Mouse (Mus musculus) limb, embryonic 13.5 days (tissue): ENCODE measurements around the gene Olfr424. TPM values are rescaled to one million over a fixed set of nuclear protein-coding genes. Genes with fewer than 3 reads are reported as not detected.

ENCODE experiments used
- ATAC-seq: fragments of 200-750 bp; cut with Nextera tagmentation; 2 replicates; pipeline ENCODE4 v1.8.0; 2017; ENCODE audit warnings: low read depth, moderate number of reproducible peaks, moderate TSS enrichment; ENCODE audit not compliant: low FRiP score
- H3K27ac ChIP-seq: fragments of 300-500 bp; sonication (generic); 2 replicates; pipeline ENCODE4 v1.5.1; 2015; ENCODE audit warnings: inconsistent platforms, mild to moderate bottlenecking, moderate library complexity
- H3K27me3 ChIP-seq: fragments of 300-500 bp; sonication (generic); 2 replicates; pipeline ENCODE4 v1.6.1; 2015; ENCODE audit warnings: mild to moderate bottlenecking, inconsistent platforms
- H3K36me3 ChIP-seq: fragments of 300-500 bp; sonication (generic); 2 replicates; pipeline ENCODE4 v1.6.1; 2015; ENCODE audit warnings: inconsistent platforms, mild to moderate bottlenecking, moderate library complexity
- H3K4me1 ChIP-seq: fragments of 300-500 bp; sonication (generic); 2 replicates; pipeline ENCODE4 v1.6.1; 2015; ENCODE audit warnings: inconsistent platforms
- H3K4me2 ChIP-seq: fragments of 300-500 bp; sonication (generic); replicated peaks from 2 replicates; pipeline ENCODE4 v1.6.1; 2015; ENCODE audit warnings: inconsistent platforms, mild to moderate bottlenecking, moderate library complexity
- H3K4me3 ChIP-seq: fragments of 300-500 bp; sonication (generic); 2 replicates; pipeline ENCODE4 v1.5.1; 2015; ENCODE audit warnings: moderate library complexity, mild to moderate bottlenecking, inconsistent platforms
- H3K9ac ChIP-seq: fragments of 300-500 bp; sonication (generic); 2 replicates; pipeline ENCODE4 v1.6.1; 2015; ENCODE audit warnings: mild to moderate bottlenecking, inconsistent platforms
- H3K9me3 ChIP-seq: fragments of 300-500 bp; sonication (generic); 2 replicates; pipeline ENCODE4 v1.6.1; 2016; ENCODE audit warnings: inconsistent platforms
- WGBS: fragments of 180-500 bp; shearing (Covaris S2); methylation state at CpG from one replicate; pipeline ENCODE4 v1.1.7; 2015; 5-methylcytosine and 5-hydroxymethylcytosine counted together
- polyA plus RNA-seq: library from polyadenylated mRNA; unstranded; fragments of >200 nt; fragmentation: Nextera tagmentation; extraction: Ambion mirVana; gene quantifications from 2 replicates; pipeline ENCODE4 v1.2.1, GENCODE M21; 2015

Olfr424 gene
- polyA plus RNA-seq, 1 experiment from 2014 or later, result not detected

DNA sequence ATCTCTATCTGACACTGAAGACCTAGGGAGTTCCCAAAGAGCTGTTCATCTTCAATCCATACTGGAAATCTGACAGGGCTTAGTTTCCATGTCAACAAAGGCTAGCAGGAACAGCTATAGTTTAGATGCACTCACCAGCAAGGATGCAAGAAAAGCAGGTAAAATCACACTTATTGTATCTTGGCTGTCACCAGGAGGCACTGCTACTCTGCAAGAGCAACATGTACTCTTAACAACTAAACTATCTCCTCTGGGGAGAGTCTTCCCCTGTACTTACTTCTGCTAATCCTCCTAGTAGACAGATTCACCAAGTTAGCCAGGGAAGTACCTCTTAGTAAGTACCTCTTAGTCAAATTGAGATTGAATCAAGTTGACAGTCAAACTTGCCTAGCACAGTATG, 37.7 kb downstream of the Olfr424 start:
- H3K27ac ChIP-seq, result no peak overlapping the region
- H3K4me2 ChIP-seq, result no peak overlapping the region
- H3K4me3 ChIP-seq, result no peak overlapping the region
- ATAC-seq, result no peak
- no peaks in the 10 kb centered on the region for H3K9me3 ChIP-seq
- no peaks in the 10 kb centered on the region for H3K4me1 ChIP-seq
- no peaks in the 10 kb centered on the region for H3K36me3 ChIP-seq
- H3K9ac ChIP-seq, result no peak overlapping the region
- H3K27me3 ChIP-seq, result no peaks in the 10 kb centered on the region

DNA sequence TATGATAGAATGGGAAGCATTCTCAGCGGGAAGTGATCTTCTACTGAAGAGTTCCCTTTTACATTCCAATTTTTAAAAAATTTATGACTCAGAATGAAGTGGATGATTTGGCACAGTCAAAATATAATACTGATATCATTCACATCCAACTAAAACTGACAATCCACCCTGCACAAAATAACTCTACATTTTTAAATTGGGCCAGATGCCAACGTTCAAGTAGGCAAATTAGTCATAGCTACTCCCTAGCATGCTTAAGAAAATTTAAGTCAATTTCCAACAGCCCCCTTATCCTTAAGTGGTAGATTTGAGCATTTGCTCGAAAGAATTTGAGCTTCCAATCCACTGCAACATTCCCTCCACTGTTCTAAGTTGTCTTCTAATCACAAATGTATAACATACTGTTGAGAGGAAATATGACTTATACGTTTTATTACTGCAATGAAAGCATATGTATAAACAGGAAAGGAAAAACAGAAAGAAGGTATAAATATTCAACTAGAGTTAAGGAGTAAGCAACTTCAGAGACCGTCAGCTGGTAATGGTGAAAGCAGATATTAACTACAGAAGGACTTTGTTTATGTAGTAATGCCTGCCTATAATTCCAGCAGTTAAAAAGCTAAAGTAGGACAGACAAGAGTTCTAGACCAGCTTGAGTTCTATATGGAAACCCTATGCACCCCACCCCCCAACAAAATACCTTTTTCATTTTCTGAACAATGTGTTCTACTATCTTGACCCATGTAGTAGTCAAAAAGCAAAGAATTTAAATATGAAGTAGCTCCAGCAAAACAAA, 39.6 kb downstream of the Olfr424 start:
- Histone ChIP-seq H3K4me3 (no peak overlapping the region), H3K27me3 (no peaks in the 10 kb centered on the region), H3K36me3 (no peaks in the 10 kb centered on the region), H3K4me2 (no peak overlapping the region), H3K4me1 (no peaks in the 10 kb centered on the region), H3K27ac (no peak overlapping the region), H3K9me3 (no peaks in the 10 kb centered on the region), H3K9ac (no peak overlapping the region)
- 78% methylated on average over 5 of the region's 5 CpGs for WGBS
- ATAC-seq, result no peak

DNA sequence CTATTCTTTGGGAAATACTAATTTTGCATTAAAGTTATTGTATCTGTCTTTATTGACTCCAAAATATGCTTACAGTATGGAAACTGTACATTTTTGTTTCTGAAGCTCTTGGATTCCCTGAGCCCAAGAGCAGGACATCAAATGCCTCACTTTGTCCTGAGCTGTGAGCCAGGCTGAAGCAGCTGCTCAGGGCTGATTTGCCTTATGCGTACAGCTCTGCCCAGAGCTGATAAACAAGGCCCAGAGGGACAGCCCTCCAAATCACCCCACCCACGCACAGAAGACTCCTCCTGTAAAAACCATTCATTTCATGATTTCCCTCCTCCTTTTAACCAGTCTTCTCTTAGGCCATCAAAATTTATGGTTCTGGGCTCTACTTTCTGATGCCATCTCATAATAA, 40.2 kb downstream of the Olfr424 start:
- no peak; the same call in 1 of the 2 replicates for ATAC-seq
- no peak overlapping the region for H3K4me3 ChIP-seq
- H3K9ac ChIP-seq, result no peak overlapping the region
- no peak overlapping the region for H3K4me2 ChIP-seq
- no peaks in the 10 kb centered on the region for H3K9me3 ChIP-seq
- H3K27ac ChIP-seq, result no peak overlapping the region
- no peaks in the 10 kb centered on the region for H3K4me1 ChIP-seq
- WGBS, result 52% methylated on average over 2 of the region's 2 CpGs
- no peaks in the 10 kb centered on the region for H3K36me3 ChIP-seq
- no peaks in the 10 kb centered on the region for H3K27me3 ChIP-seq

DNA sequence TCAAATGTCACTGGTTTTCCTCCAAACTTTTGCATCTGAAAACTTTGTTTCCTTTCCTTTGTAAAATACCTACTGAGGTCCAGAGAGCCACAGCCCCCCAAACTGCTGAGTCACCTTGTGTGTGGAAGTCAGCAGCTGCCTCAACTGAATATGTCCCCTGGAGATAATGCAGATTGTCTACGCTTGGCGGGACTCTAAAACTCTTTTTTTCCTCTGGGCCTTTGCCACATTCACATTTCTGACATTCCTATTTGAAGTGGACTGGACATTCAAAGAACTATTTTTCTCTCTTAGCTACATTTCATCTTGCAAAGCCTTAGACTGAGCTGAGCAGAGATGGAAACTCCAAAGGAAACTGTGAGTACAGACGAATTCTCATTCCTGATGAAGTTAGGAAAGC, 41.3 kb downstream of the Olfr424 start, which contains the start of gene Spta1:
Gene Spta1, plus strand, starts transcription at position 172 of the 400 bp plus-strand sequence.
- no peak within 1 kb of the TSS for H3K27ac ChIP-seq
- no peaks in the 10 kb centered on the region for H3K27me3 ChIP-seq
- ATAC-seq, result no peak
- WGBS, result 64% methylated on average over 3 of the region's 3 CpGs
- H3K4me1 ChIP-seq, result no peaks in the 10 kb centered on the region
- H3K4me3 ChIP-seq, result no peak within 1 kb of the TSS
- no peaks in the 10 kb centered on the region for H3K9me3 ChIP-seq
- H3K4me2 ChIP-seq, result no peak within 1 kb of the TSS
- no peaks in the 10 kb centered on the region for H3K36me3 ChIP-seq
- no peak within 1 kb of the TSS for H3K9ac ChIP-seq

Other genes with a start within 250 kb of the Olfr424 start
- gene Ifi211, start 218.5 kb upstream of the Olfr424 start, polyA plus RNA-seq, result 0.48 and 0.72 TPM in 2 replicates
- gene Mndal, start 189.0 kb upstream of the Olfr424 start, polyA plus RNA-seq, result 1.1 and 1.7 TPM in 2 replicates
- gene Ifi203, start 188.8 kb upstream of the Olfr424 start, polyA plus RNA-seq, result 0.70 and 0.78 TPM in 2 replicates
- 0.57 and 0.60 TPM in 2 replicates for gene Ifi202b, start 148.8 kb upstream of the Olfr424 start, polyA plus RNA-seq
- 0.22 and 0.29 TPM in 2 replicates for gene Ifi205, start 99.7 kb upstream of the Olfr424 start, polyA plus RNA-seq
- 0.05 TPM in 1 of 2 replicates, not detected in the other for gene Olfr433, start 90.8 kb upstream of the Olfr424 start, polyA plus RNA-seq
- not detected in 2 replicates for gene Olfr432, start 82.3 kb upstream of the Olfr424 start, polyA plus RNA-seq
- not detected in 2 replicates for gene Olfr430, start 64.9 kb upstream of the Olfr424 start, polyA plus RNA-seq
- not detected in 2 replicates for gene Olfr429, start 47.2 kb upstream of the Olfr424 start, polyA plus RNA-seq
- not detected in 2 replicates for gene Olfr427, start 34.6 kb upstream of the Olfr424 start, polyA plus RNA-seq
- gene Olfr231, start 10.4 kb upstream of the Olfr424 start, polyA plus RNA-seq, result not detected in 2 replicates
- gene Olfr420, start 24.1 kb downstream of the Olfr424 start, polyA plus RNA-seq, result not detected in 2 replicates
- 0.27 and 0.59 TPM in 2 replicates for gene Spta1, start 41.3 kb downstream of the Olfr424 start, polyA plus RNA-seq
- not detected in 2 replicates for gene Olfr419, start 120.5 kb downstream of the Olfr424 start, polyA plus RNA-seq
- not detected in 2 replicates for gene Mptx1, start 199.0 kb downstream of the Olfr424 start, polyA plus RNA-seq
- not detected in 2 replicates for gene Olfr417, start 233.6 kb downstream of the Olfr424 start, polyA plus RNA-seq